Mouse (Mus musculus) testis, adult 2 months (tissue): ENCODE data around the gene Irf2bpl. TPM values are rescaled to one million over a fixed set of nuclear protein-coding genes. Genes with fewer than 3 reads are reported as not detected.

Source experiments
- H3K27ac ChIP-seq: fragments of 200-500 bp; 2 replicates; pipeline ENCODE4 v1.5.1; 2012; ENCODE audit warnings: low read depth, low read length; ENCODE audit not compliant: control insufficient read depth, insufficient read depth
- H3K27me3 ChIP-seq: fragments of 200-500 bp; 2 replicates; pipeline ENCODE4 v1.6.1; 2012; ENCODE audit warnings: mild to moderate bottlenecking, low read length, moderate library complexity; ENCODE audit not compliant: control insufficient read depth, insufficient read depth
- H3K36me3 ChIP-seq: fragments of 200-500 bp; 2 replicates; pipeline ENCODE4 v1.6.1; 2012; ENCODE audit warnings: mild to moderate bottlenecking, low read length; ENCODE audit not compliant: control insufficient read depth, insufficient read depth
- H3K4me1 ChIP-seq: fragments of 200-500 bp; 2 replicates; pipeline ENCODE4 v1.6.1; 2012; ENCODE audit warnings: low read length; ENCODE audit not compliant: control insufficient read depth, insufficient read depth
- H3K4me3 ChIP-seq: fragments of 200-500 bp; 2 replicates; pipeline ENCODE4 v1.5.1; 2012; ENCODE audit warnings: low read depth, mild to moderate bottlenecking, low read length, moderate library complexity, mixed read lengths; ENCODE audit not compliant: control insufficient read depth
- CTCF ChIP-seq: fragments of 200-500 bp; IDR thresholded peaks from 2 replicates; pipeline ENCODE4 v1.5.1; 2012; ENCODE audit warnings: low read depth, mild to moderate bottlenecking, inconsistent platforms, low read length, moderate library complexity; ENCODE audit not compliant: control insufficient read depth, insufficient read depth, insufficient replicate concordance
- POLR2A ChIP-seq: fragments of 200-500 bp; IDR thresholded peaks from 2 replicates; pipeline ENCODE4 v1.6.1; 2012; ENCODE audit warnings: low read depth, mild to moderate bottlenecking, inconsistent platforms, low read length, moderate library complexity; ENCODE audit not compliant: control insufficient read depth
- polyA plus RNA-seq: library from polyadenylated mRNA; depleted of rRNA; stranded (reverse); fragments of >200 nt; gene quantifications from 2 replicates; pipeline ENCODE4 v1.2.3, GENCODE M21; 2012; rRNA removed

Gene Irf2bpl
- polyA plus RNA-seq, 1 experiment: 2.8 TPM

GRCm38 (mm10) chr12:86831591-86832550, 52.7 kb downstream of the Irf2bpl start:
- Histone ChIP-seq H3K4me3 (no peak overlapping the region), H3K27me3 (no peaks in the 10 kb centered on the region), H3K27ac (no peak overlapping the region; the same call in 1 of the 2 replicates), H3K36me3 (no peaks in the 10 kb centered on the region), H3K4me1 (peaks cover 20% of the 10 kb centered on the region)
- TF ChIP-seq POLR2A (no peak), CTCF (no peak)

Other genes starting within 250 kb of the Irf2bpl start
- gene Vash1, start 206.1 kb downstream of the Irf2bpl start, polyA plus RNA-seq: 3.9 and 4.3 TPM in 2 replicates
- 188 and 191 TPM in 2 replicates for gene Angel1, start 158.3 kb downstream of the Irf2bpl start, polyA plus RNA-seq
- gene Lrrc74a, start 150.4 kb downstream of the Irf2bpl start, polyA plus RNA-seq: 75.3 and 76.4 TPM in 2 replicates
- 42.7 and 45.6 TPM in 2 replicates for gene Cipc, start 62.2 kb upstream of the Irf2bpl start, polyA plus RNA-seq
- gene Zdhhc22, start 105.6 kb upstream of the Irf2bpl start, polyA plus RNA-seq: not detected in 2 replicates
- gene Tmem63c, start 136.5 kb upstream of the Irf2bpl start, polyA plus RNA-seq: 30.3 and 32.3 TPM in 2 replicates
- 1.5 and 2.0 TPM in 2 replicates for gene Ngb, start 217.7 kb upstream of the Irf2bpl start, polyA plus RNA-seq